Comparison of ENCODE assay signal across 18 mouse cellular contexts in the genomic region with DNA sequence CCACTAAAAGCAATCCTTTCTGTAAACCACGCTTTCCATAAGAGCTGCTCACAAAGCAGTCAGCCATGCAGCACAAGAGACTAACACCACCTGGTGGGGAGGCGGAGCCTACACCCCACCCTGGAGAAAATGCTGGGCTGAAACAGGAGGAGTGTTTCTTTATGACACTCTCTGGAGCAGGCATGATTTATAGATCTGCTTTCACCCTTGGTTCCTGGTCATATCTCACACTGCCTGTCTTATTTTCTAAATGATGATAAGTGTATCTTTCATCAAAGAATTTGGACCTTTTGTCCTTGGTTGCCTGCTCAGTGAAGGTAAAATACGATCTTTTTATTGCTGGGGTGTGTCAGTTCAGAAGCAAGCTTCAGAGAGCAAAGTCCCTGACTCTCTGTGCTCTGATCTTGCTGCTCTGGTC. TPM values are rescaled to one million over a fixed set of nuclear protein-coding genes. Genes with fewer than 3 reads are reported as not detected.
DNase-seq lines count a peak whose midpoint lies in the region; ATAC-seq and TF ChIP-seq lines count a peak whose summit lies in the region.
"Had no signal": no experiment of that assay in that cellular context is flagged by ENCODE, and none has a peak within 500 bp of the region (broad histone marks: within the 10 kb centered on the region; RNA-seq: fewer than 3 reads in every experiment).

No protein-coding gene starts in this region.

- peak; percentile 77 for ATAC-seq in kidney, embryonic 15.5 days (replicated peaks; ENCODE audit: low FRiP score)
- ATAC-seq in midbrain, embryonic 11.5 days (ENCODE audit: low FRiP score): no peak
- ATAC-seq in midbrain, postnatal 0 days (ENCODE audit: low FRiP score): no peak
- peak; percentile 96 for ATAC-seq in intestine, postnatal 0 days
- ATAC-seq: forebrain, embryonic 13.5 days had no signal

- no peaks in the 10 kb centered on the region for H3K27me3 ChIP-seq in kidney, embryonic 15.5 days
- no peaks in the 10 kb centered on the region for H3K27me3 ChIP-seq in midbrain, embryonic 11.5 days (ENCODE audit: control insufficient read depth, insufficient read depth, low read length)
- no peaks in the 10 kb centered on the region for H3K27me3 ChIP-seq in midbrain, postnatal 0 days (ENCODE audit: insufficient read depth, low read length)
- H3K27me3 ChIP-seq in intestine, postnatal 0 days (replicated peaks; ENCODE audit: control insufficient read depth, insufficient read depth, low read length): no peaks in the 10 kb centered on the region
- H3K27me3 ChIP-seq: forebrain, embryonic 13.5 days; heart, embryonic 13.5 days; liver, embryonic 13.5 days; neural tube, embryonic 12.5 days had no signal

- peaks cover 22% of the 10 kb centered on the region for H3K4me1 ChIP-seq in kidney, embryonic 15.5 days
- H3K4me1 ChIP-seq in midbrain, embryonic 11.5 days (ENCODE audit: control insufficient read depth, insufficient read depth, low read length): no peaks in the 10 kb centered on the region
- H3K4me1 ChIP-seq in midbrain, postnatal 0 days (ENCODE audit: insufficient read depth, low read length): no peaks in the 10 kb centered on the region
- peaks cover 10% of the 10 kb centered on the region for H3K4me1 ChIP-seq in intestine, postnatal 0 days (replicated peaks; ENCODE audit: control insufficient read depth, insufficient read depth, low read length)
- H3K4me1 ChIP-seq: forebrain, embryonic 13.5 days; heart, embryonic 13.5 days; neural tube, embryonic 12.5 days had no signal

- H3K4me3 ChIP-seq in kidney, embryonic 15.5 days (replicated peaks): no peak overlapping the region
- no peak overlapping the region for H3K4me3 ChIP-seq in midbrain, embryonic 11.5 days (ENCODE audit: low read depth, low read length)
- H3K4me3 ChIP-seq in midbrain, postnatal 0 days (ENCODE audit: low read depth, low read length): no peak overlapping the region
- H3K4me3 ChIP-seq in intestine, postnatal 0 days (ENCODE audit: low read depth, low read length): no peak overlapping the region
- H3K4me3 ChIP-seq: forebrain, embryonic 13.5 days; heart, embryonic 13.5 days; liver, embryonic 13.5 days; neural tube, embryonic 12.5 days had no signal

- 22% methylated on average over 3 of the region's 3 CpGs for WGBS in kidney, embryonic 15.5 days
- 62% methylated on average over 3 of the region's 3 CpGs for WGBS in midbrain, embryonic 11.5 days
- 53% methylated on average over 3 of the region's 3 CpGs for WGBS in midbrain, postnatal 0 days
- WGBS in intestine, postnatal 0 days: 35% methylated on average over 3 of the region's 3 CpGs

- no peak overlapping the region for H3K4me2 ChIP-seq in kidney, embryonic 15.5 days
- H3K4me2 ChIP-seq in midbrain, embryonic 11.5 days: no peak overlapping the region
- no peak overlapping the region for H3K4me2 ChIP-seq in midbrain, postnatal 0 days (ENCODE audit: low read depth, low read length, poor library complexity, severe bottlenecking)
- peak overlapping the region; percentile 35; the same call in 1 of the 2 replicates for H3K4me2 ChIP-seq in intestine, postnatal 0 days (replicated peaks; ENCODE audit: low read depth)
- H3K4me2 ChIP-seq: forebrain, embryonic 13.5 days; heart, embryonic 13.5 days; liver, embryonic 13.5 days; neural tube, embryonic 12.5 days had no signal

- no peak for TF ChIP-seq CTCF in midbrain, postnatal 0 days (IDR thresholded peaks at IDR 0.05)
- TF ChIP-seq CTCF in intestine, postnatal 0 days (IDR thresholded peaks at IDR 0.05; ENCODE audit: low read depth): peak; percentile 58

- no peaks in the 10 kb centered on the region for H3K9me3 ChIP-seq in kidney, embryonic 15.5 days (replicated peaks)
- H3K9me3 ChIP-seq in midbrain, embryonic 11.5 days (ENCODE audit: control insufficient read depth, low read length): no peaks in the 10 kb centered on the region
- H3K9me3 ChIP-seq in midbrain, postnatal 0 days (ENCODE audit: low read length): no peaks in the 10 kb centered on the region
- no peaks in the 10 kb centered on the region for H3K9me3 ChIP-seq in intestine, postnatal 0 days (ENCODE audit: control insufficient read depth)
- H3K9me3 ChIP-seq: forebrain, embryonic 13.5 days; heart, embryonic 13.5 days; liver, embryonic 13.5 days; neural tube, embryonic 12.5 days had no signal

- peak overlapping the region; percentile 71; the same call in 1 of the 2 replicates for H3K27ac ChIP-seq in kidney, embryonic 15.5 days
- no peak overlapping the region for H3K27ac ChIP-seq in midbrain, embryonic 11.5 days (ENCODE audit: low read depth, low read length)
- H3K27ac ChIP-seq in midbrain, postnatal 0 days (ENCODE audit: low read depth, low read length): no peak overlapping the region
- H3K27ac ChIP-seq in intestine, postnatal 0 days (ENCODE audit: low read depth, low read length): no peak overlapping the region; the same call in 1 of the 2 replicates
- H3K27ac ChIP-seq: forebrain, embryonic 13.5 days; heart, embryonic 13.5 days; liver, embryonic 13.5 days; neural tube, embryonic 12.5 days had no signal

- DNase-seq in kidney, postnatal 25 days: no peak
- peak; percentile 59 for DNase-seq in midbrain, embryonic 11.5 days (ENCODE audit: low spot score, missing footprints)
- DNase-seq in midbrain, postnatal 0 days (ENCODE audit: low spot score): no peak
- peak; percentile 32 for DNase-seq in yolk sac, embryonic 10.5 days (ENCODE audit: low spot score)
- no peak for DNase-seq in cerebellum, adult 9-11 months
- DNase-seq: adrenal gland, adult 2 months; cerebellum, adult 2 months; heart, postnatal 4 days; kidney, adult 11 months; liver, embryonic 13.5 days; retina, postnatal 1 day; spleen, adult 18-20 months; thymus, postnatal 36 days had no signal

- peaks cover 66% of the 10 kb centered on the region for H3K36me3 ChIP-seq in kidney, embryonic 15.5 days
- H3K36me3 ChIP-seq in midbrain, embryonic 11.5 days (ENCODE audit: control insufficient read depth, insufficient read depth, low read length): peaks cover 9% of the 10 kb centered on the region; the same call in 1 of the 2 replicates
- H3K36me3 ChIP-seq in midbrain, postnatal 0 days (ENCODE audit: insufficient read depth, low read length): peaks cover 45% of the 10 kb centered on the region
- H3K36me3 ChIP-seq in intestine, postnatal 0 days (ENCODE audit: control insufficient read depth, insufficient read depth): peaks cover 46% of the 10 kb centered on the region

- no peak overlapping the region for H3K9ac ChIP-seq in kidney, embryonic 15.5 days
- H3K9ac ChIP-seq in midbrain, embryonic 11.5 days (ENCODE audit: low read length): no peak overlapping the region
- H3K9ac ChIP-seq in midbrain, postnatal 0 days (replicated peaks; ENCODE audit: low read length, poor library complexity, severe bottlenecking): no peak overlapping the region
- H3K9ac ChIP-seq in intestine, postnatal 0 days (ENCODE audit: low read depth, low read length): no peak overlapping the region
- H3K9ac ChIP-seq: forebrain, embryonic 13.5 days; heart, embryonic 13.5 days; liver, embryonic 13.5 days; neural tube, embryonic 12.5 days had no signal

RNA-seq across cellular contexts. Expression of a gene that starts 14.2 kb away (rescaled TPM):
- 21.0 and 21.8 TPM in 2 replicates for polyA plus RNA-seq in kidney, embryonic 15.5 days (2015; fragmentation: Nextera tagmentation; extraction: Ambion mirVana)
- polyA plus RNA-seq in midbrain, embryonic 11.5 days (2014; fragmentation: Nextera tagmentation; extraction: Ambion mirVana): 38.0 and 39.2 TPM in 2 replicates
- total RNA-seq in midbrain, postnatal 0 days (2014; rRNA removed): 18.3 and 28.8 TPM in 2 replicates
- 14.0 and 15.5 TPM in 2 replicates for polyA plus RNA-seq in midbrain, postnatal 0 days (2015; fragmentation: Nextera tagmentation; extraction: Ambion mirVana)
- 6.2 and 6.7 TPM in 2 replicates for polyA plus RNA-seq in intestine, postnatal 0 days (2015; fragmentation: Nextera tagmentation; extraction: Ambion mirVana)

RNA-seq across cellular contexts. Expression of a gene that starts 26.0 kb away (rescaled TPM):
- polyA plus RNA-seq in kidney, embryonic 15.5 days (2015; fragmentation: Nextera tagmentation; extraction: Ambion mirVana): 68.8 and 87.6 TPM in 2 replicates
- 77.0 and 82.5 TPM in 2 replicates for polyA plus RNA-seq in midbrain, embryonic 11.5 days (2014; fragmentation: Nextera tagmentation; extraction: Ambion mirVana)
- total RNA-seq in midbrain, postnatal 0 days (2014; rRNA removed): 42.9 and 68.7 TPM in 2 replicates
- polyA plus RNA-seq in midbrain, postnatal 0 days (2015; fragmentation: Nextera tagmentation; extraction: Ambion mirVana): 93.0 and 100 TPM in 2 replicates
- polyA plus RNA-seq in intestine, postnatal 0 days (2015; fragmentation: Nextera tagmentation; extraction: Ambion mirVana): 36.3 and 42.2 TPM in 2 replicates

RNA-seq across cellular contexts. Expression of a gene that starts 26.3 kb away (rescaled TPM):
- polyA plus RNA-seq in kidney, embryonic 15.5 days (2015; fragmentation: Nextera tagmentation; extraction: Ambion mirVana): 24.6 and 27.6 TPM in 2 replicates
- 54.8 and 57.6 TPM in 2 replicates for polyA plus RNA-seq in midbrain, embryonic 11.5 days (2014; fragmentation: Nextera tagmentation; extraction: Ambion mirVana)
- 78.7 and 84.7 TPM in 2 replicates for total RNA-seq in midbrain, postnatal 0 days (2014; rRNA removed)
- 34.0 and 34.7 TPM in 2 replicates for polyA plus RNA-seq in midbrain, postnatal 0 days (2015; fragmentation: Nextera tagmentation; extraction: Ambion mirVana)
- polyA plus RNA-seq in intestine, postnatal 0 days (2015; fragmentation: Nextera tagmentation; extraction: Ambion mirVana): 6.2 and 6.5 TPM in 2 replicates

RNA-seq across cellular contexts. Expression of a gene that starts 55.5 kb away (rescaled TPM):
- 117 and 118 TPM in 2 replicates for polyA plus RNA-seq in kidney, embryonic 15.5 days (2015; fragmentation: Nextera tagmentation; extraction: Ambion mirVana)
- 144 and 148 TPM in 2 replicates for polyA plus RNA-seq in midbrain, embryonic 11.5 days (2014; fragmentation: Nextera tagmentation; extraction: Ambion mirVana)
- 256 and 257 TPM in 2 replicates for total RNA-seq in midbrain, postnatal 0 days (2014; rRNA removed)
- polyA plus RNA-seq in midbrain, postnatal 0 days (2015; fragmentation: Nextera tagmentation; extraction: Ambion mirVana): 82.3 and 98.4 TPM in 2 replicates
- 71.1 and 83.4 TPM in 2 replicates for polyA plus RNA-seq in intestine, postnatal 0 days (2015; fragmentation: Nextera tagmentation; extraction: Ambion mirVana)

RNA-seq across cellular contexts. Expression of a gene that starts 56.0 kb away (rescaled TPM):
- 128 and 132 TPM in 2 replicates for polyA plus RNA-seq in kidney, embryonic 15.5 days (2015; fragmentation: Nextera tagmentation; extraction: Ambion mirVana)
- polyA plus RNA-seq in midbrain, embryonic 11.5 days (2014; fragmentation: Nextera tagmentation; extraction: Ambion mirVana): 107 and 111 TPM in 2 replicates
- total RNA-seq in midbrain, postnatal 0 days (2014; rRNA removed): 33.8 and 40.5 TPM in 2 replicates
- polyA plus RNA-seq in midbrain, postnatal 0 days (2015; fragmentation: Nextera tagmentation; extraction: Ambion mirVana): 38.2 and 45.2 TPM in 2 replicates
- polyA plus RNA-seq in intestine, postnatal 0 days (2015; fragmentation: Nextera tagmentation; extraction: Ambion mirVana): 19.0 and 23.8 TPM in 2 replicates

Comparison
In these comparisons a context has a peak if more than half of its experiments do, and no peak if none do; other contexts are left out.
1. DNase-seq: peak in midbrain, embryonic 11.5 days (single experiment) and yolk sac, embryonic 10.5 days (single experiment); none in kidney, postnatal 25 days (0 of 2), midbrain, postnatal 0 days (single experiment) and cerebellum, adult 9-11 months (single experiment).
2. ATAC-seq: peak in kidney, embryonic 15.5 days (single experiment) and intestine, postnatal 0 days (single experiment); none in midbrain, embryonic 11.5 days (single experiment) and midbrain, postnatal 0 days (single experiment).